Mouse (Mus musculus) MEL (cell line): ENCODE data around the gene Amz2.
A peak's percentile ranks its signal among the peaks of the same experiment; 100 is the strongest.

Experiments
- E2F4 ChIP-seq: IDR thresholded peaks from 2 replicates; pipeline ENCODE4 v1.6.1; 2011; ENCODE audit warnings: low read depth, low read length, improper control_type of control experiment, borderline replicate concordance
- JUND ChIP-seq: IDR thresholded peaks from 2 replicates; pipeline ENCODE4 v1.6.1; 2011; ENCODE audit warnings: low read depth, mild to moderate bottlenecking, improper control_type of control experiment, low read length
- KAT2A ChIP-seq: conservative IDR thresholded peaks from 2 replicates; pipeline ENCODE4 v1.6.1; 2012; ENCODE audit warnings: low read depth, low read length, improper control_type of control experiment, inconsistent platforms
- MXI1 ChIP-seq: IDR thresholded peaks from 2 replicates; pipeline ENCODE4 v1.6.1; 2011; ENCODE audit warnings: mild to moderate bottlenecking, low read depth, low read length, improper control_type of control experiment
- POLR2A ChIP-seq, 2 experiments: IDR thresholded peaks; 2 replicates each; pipeline ENCODE4 v1.6.1; 2011 to 2012; ENCODE audit warnings: low read length in 2 of 2, mild to moderate bottlenecking in 2 of 2, control low read depth in 1 of 2, improper control_type of control experiment in 1 of 2, low read depth in 1 of 2, moderate library complexity in 1 of 2; ENCODE audit not compliant: control insufficient read depth in 1 of 2, insufficient read depth in 1 of 2, poor library complexity in 1 of 2
- SIN3A ChIP-seq: IDR thresholded peaks from 2 replicates; pipeline ENCODE4 v1.6.1; 2012; ENCODE audit warnings: low read length, improper control_type of control experiment, inconsistent platforms
- TCF12 ChIP-seq: IDR thresholded peaks from 2 replicates; pipeline ENCODE4 v1.6.1; 2014; ENCODE audit warnings: low read depth, mild to moderate bottlenecking, inconsistent platforms, low read length, improper control_type of control experiment, moderate library complexity
- USF2 ChIP-seq, 2 experiments: IDR thresholded peaks; 2 replicates each; pipeline ENCODE4 v1.6.1; 2011 to 2012; ENCODE audit warnings: improper control_type of control experiment in 2 of 2, low read length in 2 of 2, borderline replicate concordance in 1 of 2, inconsistent platforms in 1 of 2, low read depth in 1 of 2, mild to moderate bottlenecking in 1 of 2; ENCODE audit not compliant: insufficient read depth in 1 of 2

DNA sequence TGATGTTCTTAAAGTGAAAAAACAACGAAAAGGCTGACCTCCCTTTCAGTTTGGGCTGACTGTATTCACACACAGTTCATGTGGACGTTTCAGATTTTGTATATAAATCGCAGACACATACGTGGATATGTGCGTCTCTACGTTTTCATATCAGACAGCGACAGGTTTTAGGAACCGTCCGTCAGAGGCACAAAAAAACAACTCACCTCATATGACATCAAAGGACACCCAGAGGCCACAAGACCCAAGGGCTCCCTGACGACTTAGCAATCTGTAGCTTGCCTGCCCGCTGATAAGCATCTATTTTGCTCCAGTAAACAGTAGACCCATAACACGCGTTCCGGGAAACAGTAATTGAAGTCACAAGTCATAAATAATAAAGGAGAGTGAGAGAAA is 5.2 kb upstream of the Amz2 start:
- TF ChIP-seq USF2 (IDR thresholded peaks at IDR 0.05; ENCODE audit: borderline replicate concordance in 1 of 2, insufficient read depth in 1 of 2, low read depth in 1 of 2, low read length in 2 of 2) (no peak), JUND (no peak), SIN3A (no peak), POLR2A (IDR thresholded peaks at IDR 0.05; ENCODE audit: control insufficient read depth in 1 of 2, insufficient read depth in 1 of 2, low read depth in 1 of 2, low read length in 2 of 2, poor library complexity in 1 of 2) (no peak), KAT2A (no peak), TCF12 (peak; percentile 43), E2F4 (peak; percentile 63; the same call in 1 of the 2 replicates), MXI1 (no peak)
